Mouse (Mus musculus) cerebellum, postnatal 25 days (tissue): ENCODE results near the gene Ablim1.
A peak's percentile ranks its signal among the peaks of the same experiment; 100 is the strongest.

Experiments
- DNase-seq, 2 experiments: peaks; one replicate each; pipeline ENCODE4 v3.0.0; 2021; ENCODE audit warnings: mixed read lengths in 2 of 2

The Ablim1 gene

GRCm38 (mm10) chr19:57005062-57005461 is 309.7 kb downstream of the Ablim1 start:
- DNase-seq: peak; percentile 91 to 94

DNA sequence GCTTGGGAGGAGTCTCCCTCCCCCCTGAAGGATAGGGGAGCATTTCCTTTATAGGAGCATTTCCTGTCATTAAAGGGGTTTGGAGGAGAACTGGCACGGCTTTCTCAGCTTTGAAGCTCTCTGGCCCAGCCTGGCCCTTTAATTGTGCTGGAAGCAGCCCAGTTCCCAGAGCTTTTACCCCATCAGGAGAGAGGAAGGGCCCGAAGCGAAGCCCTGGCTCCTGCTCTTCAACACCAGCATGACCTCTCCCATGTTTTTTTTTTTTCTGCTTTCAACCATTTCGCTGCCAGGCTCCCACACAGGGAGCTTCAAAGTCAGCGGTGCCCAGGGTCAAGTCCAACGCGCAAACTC is 311.3 kb downstream of the Ablim1 start:
- DNase-seq: peak; percentile 73 to 77

DNA sequence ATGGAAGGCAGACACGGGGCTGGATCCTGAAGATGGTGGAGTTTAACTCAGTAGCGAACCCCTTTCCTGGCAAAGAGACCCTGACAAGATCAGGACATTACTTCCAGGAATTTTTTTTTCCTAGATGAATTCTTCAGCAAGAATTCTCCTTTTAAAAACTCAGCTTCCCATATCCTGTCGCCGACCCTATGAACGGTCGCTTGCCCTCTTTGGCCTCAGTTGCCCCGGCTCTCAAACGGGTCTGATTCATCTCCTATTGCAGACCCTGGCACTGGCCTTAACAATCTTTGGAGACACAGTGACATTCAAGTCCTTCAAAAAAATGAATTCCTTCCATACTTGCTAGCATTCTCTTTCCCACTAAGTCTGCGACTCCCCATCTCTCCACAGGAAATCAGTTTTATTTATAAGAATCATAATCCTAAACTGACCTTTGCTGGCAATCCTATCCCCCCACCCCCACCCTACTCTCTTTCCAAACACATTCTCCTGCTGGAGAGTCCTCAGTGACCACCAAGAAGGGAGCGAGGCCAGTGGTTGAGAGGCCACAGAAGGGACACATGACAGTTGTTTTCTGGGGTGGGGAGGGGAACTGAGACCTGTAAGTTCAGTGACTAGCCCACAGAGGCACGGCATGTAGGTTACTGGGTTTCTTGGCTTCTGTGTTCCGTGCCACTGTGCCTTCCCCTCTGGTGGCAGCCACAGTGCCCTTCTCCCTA is 311.8 kb downstream of the Ablim1 start:
- no peak for DNase-seq

- no peak for DNase-seq
These were observed 312.8 kb downstream of the Ablim1 start for GRCm38 (mm10) chr19:57001926-57002325.

DNA sequence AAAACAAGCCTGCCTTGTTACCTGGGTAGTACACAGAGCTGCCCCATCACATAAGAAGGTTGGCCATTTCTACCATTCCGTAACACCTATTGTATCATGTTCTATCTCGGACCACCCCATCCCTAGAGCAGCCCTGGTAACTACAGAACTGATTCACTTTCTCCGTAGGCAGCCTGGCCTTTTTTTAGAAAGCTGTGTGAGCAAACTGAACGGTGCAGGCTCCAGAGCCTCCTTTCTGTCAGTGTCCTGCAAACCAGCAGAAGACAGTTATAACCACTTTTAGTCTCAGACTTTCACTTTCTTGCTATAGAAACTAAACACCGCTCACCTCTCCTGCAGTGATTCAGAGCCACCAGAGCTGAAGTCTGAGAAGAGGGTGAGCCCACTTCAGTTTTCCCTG is 314.1 kb downstream of the Ablim1 start:
- no peak for DNase-seq

DNA sequence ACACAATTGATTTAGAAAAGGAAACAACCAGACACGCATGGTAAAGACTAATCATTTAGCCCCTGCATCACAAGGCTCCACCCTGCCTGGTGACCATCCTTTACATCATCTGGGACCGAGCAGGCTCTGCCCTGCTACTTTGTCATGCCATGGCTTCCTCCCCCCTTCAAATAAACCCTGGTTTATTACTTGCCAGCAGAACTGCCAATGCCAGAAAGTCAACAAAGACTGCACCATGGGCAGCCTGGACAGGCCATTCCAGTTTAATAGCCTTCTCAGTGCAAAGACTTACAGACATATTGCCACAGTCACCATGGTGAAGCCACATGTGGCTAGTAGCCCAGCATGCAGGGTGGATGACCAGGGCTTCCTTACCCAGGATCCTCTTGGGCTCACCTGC is 314.9 kb downstream of the Ablim1 start:
- DNase-seq: peak; percentile 38 to 44

DNA sequence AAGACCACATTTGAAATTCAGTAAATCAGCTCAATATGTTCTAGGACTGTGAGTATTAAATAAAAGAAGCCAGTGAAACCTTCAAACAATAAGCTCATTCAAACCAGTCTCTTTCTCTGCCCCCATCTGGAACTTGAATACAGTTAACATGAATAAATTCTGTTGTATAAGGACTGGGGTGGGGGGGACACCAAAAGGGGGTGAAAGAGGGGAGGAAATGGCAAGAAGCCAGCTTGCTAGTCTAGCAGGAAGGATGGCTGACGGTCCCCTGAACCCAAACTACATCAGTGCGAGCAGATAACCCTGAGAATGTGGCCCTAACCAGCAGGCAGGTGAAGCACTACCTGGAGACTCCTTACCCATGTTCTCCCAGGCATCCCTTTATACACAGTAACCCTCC is 315.8 kb downstream of the Ablim1 start:
- DNase-seq: no peak

GRCm38 (mm10) chr19:56998331-56998730 is 316.4 kb downstream of the Ablim1 start:
- no peak for DNase-seq

DNA sequence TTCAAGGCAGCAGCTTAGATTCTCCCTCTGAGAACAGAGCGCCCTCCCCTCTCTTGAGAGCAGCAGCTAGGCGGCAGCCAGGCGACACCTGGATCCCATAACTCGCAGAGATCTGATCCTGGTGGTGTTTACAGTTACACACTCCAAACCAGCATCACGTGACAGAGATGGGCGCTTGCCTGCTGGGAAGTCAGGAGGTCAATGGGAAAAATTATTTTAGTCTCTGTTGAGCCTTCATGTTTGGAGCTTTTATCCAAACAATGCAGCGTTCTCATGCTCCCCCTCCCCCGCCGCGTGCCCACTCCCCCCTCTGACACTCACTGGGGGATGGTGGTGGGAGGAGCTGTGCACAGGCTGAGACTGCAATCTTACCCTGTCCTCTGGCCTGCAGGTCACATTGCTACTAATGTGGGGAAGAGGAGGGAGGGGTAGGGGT is 317.5 kb downstream of the Ablim1 start:
- peak in 1 of 2 experiments; percentile 30 for DNase-seq

DNA sequence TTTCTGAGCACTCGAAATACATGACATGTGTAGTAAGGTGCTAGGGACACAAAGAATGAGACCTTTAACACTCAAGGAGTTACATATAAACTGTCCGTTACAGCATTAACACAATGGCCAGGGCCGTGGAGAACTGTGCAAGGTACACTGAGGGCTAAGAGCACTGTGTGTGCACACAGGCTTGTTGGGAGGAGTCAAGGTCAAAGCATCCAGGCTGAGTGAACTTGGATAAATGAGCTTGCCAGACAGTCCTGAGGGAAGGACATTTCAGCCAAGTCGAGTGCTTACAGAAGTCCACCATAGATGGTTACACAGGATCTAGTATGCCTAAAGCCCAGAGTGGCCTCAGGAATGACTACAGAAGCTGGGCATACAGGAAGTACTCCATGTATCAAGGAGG is 319.3 kb downstream of the Ablim1 start:
- DNase-seq: no peak

DNA sequence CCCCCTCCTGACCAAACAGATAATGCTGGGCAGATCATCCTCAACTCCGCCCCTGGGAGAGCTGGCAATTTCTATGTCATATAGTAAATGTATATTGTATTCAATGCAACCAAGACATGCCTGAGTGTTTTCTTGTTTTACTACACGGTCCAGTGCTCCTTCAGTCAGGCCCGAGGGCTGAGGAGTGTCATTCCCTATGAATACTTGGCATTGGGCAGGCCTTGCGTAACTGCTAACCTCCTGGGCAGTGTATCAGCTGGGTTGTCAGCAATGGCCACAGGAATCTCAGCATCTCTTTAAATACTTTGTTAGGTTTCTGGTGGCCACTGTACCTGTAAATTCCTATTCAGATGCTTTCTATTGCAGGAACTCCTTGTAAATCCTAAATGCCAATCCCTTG is 320.1 kb downstream of the Ablim1 start:
- DNase-seq: peak in 1 of 2 experiments; percentile 47

DNA sequence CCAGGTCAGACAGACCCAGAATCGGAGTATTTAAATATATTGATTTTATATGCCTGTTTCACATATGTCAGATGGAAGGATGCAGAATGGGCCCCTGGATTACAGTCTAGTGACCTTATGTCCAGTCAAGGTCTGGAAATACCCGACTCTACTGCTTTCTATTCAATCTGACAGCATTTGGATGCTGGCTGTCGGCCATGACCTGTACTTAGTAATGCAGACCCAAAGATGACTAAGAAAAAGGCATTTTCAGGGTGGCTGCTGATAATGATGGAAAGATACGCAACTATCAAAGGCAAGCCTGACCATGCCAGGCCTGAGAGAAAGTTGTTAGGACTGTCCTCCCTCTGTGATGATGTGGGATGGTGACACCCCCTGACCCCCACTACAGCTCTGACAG is 321.0 kb downstream of the Ablim1 start:
- peak in 1 of 2 experiments; percentile 63 for DNase-seq

GRCm38 (mm10) chr19:56992978-56993545 is 321.7 kb downstream of the Ablim1 start:
- DNase-seq: no peak

DNA sequence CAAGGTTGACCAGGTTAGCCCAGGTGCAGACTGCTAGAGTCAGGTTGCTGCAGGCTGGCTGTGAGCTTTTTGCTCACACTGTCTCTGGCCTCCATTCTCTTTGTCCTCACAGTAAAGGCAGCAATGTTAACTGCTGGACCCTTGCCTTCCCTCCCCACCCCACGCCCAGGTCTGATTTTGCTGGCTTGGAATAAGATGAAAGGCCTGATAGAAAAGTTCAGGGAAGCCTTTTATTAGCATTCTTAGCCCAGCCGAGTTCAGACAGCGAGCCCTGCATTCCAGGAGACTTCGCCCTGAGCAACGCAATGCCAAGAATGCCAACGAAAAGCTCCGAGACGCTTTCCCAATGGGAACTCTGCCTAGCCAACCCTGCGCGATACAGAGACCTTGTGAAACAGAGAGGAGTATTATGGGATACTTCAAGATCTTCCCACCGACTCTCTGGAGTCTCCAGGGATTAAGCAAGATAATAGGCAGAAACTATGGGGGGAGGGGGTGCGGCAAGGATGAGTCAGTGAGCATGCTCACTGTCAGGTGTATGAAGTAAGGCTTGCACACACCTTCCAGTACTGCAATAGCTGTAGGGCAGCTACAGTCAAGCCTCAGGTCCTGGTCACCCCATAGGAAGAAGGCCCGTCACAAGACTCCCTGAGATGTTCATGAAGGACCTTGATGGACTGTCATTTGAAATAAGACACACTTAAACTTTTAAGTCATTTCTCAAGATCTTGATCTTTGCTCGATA is 324.2 kb downstream of the Ablim1 start:
- peak in 1 of 2 experiments; percentile 23 for DNase-seq

GRCm38 (mm10) chr19:56989171-56989570 is 325.5 kb downstream of the Ablim1 start:
- no peak for DNase-seq

GRCm38 (mm10) chr19:56984229-56984628 is 330.5 kb downstream of the Ablim1 start:
- no peak for DNase-seq

DNA sequence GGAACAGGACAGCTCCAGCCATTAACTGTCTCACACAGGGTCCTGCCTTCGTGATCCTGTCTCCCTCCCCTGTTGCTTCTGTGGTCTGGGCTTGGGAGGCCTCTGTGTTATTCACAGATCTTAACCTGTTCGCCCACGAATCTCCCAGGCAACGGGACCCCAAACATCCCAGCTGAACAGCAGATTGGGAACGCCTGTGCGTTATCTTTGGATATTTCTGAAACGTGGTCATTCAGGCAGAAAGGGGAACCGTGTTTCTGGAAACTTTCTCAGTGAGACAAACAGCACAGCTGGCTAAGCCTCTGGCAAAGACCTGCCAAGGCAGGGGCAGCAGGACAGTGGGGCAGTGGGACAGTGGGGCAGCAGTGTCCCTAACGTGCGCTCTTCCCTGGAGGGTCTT is 331.0 kb downstream of the Ablim1 start:
- DNase-seq: no peak
